Mouse (Mus musculus): ENCODE measurements around the gene Atp11c.

DNA sequence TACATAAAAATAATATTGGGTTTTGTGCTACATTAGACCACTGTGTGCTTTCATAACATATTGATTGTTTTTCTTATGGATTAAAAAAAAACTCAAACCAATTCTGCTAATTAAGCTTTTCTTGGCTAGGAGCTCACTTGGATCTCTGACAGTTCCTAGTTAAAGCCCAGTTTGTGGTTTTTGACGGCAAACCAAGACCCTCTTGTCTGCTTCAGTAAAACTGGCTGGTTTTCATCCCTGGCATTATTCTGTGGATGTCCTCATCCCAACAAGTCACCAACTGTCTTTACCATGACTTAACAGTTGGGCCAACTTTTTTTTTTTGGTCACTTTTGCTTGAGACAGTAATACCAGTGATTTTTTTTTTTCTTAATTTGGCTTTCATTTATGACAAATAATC is 49.6 kb downstream of the Atp11c start:
- no peak for TF ChIP-seq CTCF (IDR thresholded peaks at IDR 0.05; ENCODE audit: low read depth)
- TF ChIP-seq EP300 (IDR thresholded peaks at IDR 0.05; ENCODE audit: low read depth): no peak

Measured in liver, postnatal 0 days (tissue).